Mouse (Mus musculus): ENCODE data around the gene Trmt44.

Trmt44 gene

DNA sequence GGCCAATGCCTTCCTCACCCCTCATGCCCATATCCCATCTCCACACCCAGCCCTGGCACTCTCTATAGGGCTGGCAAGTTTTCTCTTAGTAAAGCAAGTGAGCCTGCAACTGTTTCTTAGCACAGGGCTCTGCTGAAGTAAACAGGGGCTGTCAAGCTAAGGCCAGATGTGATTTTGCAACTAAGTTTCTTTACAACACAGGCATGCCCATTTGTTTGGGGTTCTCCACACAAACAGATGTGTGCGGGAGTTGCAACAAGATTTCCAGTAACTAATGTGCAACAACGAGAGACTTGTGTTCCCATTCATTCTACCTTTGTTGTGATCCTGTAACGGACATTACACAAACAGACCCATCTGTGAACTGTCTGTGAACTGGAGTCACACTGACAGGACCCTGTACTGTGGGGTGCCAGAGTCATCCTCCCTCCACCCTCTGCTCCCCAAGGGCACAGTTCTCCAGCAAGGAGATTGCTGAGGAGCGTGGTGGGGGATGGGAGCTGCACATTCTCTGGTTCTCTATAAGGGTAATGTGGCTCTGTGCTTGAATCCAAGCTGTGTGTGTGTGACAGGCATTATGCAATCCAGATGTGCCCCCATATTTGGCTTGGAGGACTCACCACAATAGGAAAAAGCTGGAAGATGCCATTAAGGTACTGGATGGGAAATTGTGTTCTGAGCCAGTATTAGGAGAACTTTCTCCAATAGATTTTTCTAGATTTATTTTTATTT is 33.6 kb downstream of the Trmt44 start:
- no peak for DNase-seq (ENCODE audit: low spot score)

DNA sequence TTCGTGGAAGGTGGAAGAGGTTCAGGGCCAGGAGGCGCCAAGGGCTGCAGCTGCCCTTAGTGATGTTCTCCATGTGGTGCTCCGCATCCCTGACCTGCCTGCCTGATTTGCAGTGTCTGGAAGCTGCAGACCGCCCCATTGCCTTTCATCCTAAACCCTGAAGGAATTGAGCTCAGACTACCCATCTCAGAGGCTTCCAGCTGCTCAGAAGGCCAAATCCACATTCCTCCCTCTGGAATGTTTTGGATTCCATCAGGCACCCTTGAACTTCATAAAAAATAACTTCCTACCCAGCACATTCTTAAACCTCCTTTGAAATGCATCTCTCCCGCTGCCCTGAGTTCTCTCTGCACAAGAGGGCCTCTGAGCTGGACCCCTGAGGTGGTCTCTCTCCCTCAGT is 34.3 kb downstream of the Trmt44 start:
- DNase-seq (ENCODE audit: low spot score) = no peak

DNA sequence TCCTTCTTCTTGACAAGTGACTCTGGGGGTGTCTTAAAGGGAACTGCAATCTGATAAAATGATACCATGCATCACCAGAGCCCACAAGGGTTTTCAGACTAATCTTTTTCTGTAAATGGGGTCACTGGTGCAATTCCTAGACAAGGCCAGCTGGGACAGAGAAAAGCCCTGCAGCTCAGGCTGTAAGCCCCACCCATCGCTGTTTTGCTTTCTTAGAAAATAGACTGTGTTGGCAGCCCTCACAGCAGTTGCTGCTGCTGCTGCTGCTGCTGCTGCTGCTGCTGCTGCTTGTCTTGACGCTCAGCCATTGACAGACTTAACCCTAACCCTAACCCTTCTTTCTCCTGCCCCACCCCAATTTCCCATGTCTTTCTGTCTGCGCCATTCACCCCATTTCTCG is 35.3 kb downstream of the Trmt44 start:
- no peak for DNase-seq (ENCODE audit: low spot score)

DNA sequence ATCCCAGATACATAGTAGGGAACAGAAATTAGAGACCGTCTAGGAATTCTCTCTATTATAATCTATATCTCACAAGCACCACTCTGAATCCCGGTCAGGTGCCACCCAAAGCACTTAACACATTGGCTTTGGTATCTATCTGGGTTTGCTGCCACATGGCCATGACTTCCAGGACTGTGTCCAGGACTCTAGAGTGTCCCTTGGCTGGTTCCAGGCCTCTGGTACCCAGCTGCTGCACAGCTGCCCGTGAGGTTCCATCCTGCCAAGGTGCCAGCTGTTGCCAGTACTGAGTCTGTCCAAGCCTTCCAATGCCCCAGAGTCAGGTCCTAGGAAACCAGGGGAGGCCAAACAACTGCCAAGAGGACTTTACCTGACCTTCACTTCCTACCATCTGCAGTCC is 36.8 kb downstream of the Trmt44 start:
- no peak for DNase-seq (ENCODE audit: low spot score)

DNA sequence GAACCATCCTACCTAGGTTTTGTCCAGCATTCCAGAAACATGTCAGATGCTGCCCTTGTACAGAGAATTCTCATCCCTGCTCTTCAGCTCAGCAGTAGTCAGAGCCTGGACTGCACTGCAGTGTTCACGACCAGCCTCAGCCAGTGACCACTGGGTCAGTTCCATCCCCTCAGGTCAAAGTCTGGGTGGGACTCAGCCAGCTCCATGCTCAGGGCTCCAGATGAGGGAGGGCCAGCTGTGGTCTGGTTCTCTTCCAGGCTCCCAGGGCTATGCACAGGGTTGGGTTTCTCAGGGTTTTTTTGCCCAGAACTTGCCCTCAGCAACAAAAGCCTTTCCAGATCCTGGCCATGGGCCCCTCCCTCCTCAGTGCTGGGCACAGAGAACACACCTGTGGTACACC is 37.4 kb downstream of the Trmt44 start:
- no peak for DNase-seq (ENCODE audit: low spot score)

DNA sequence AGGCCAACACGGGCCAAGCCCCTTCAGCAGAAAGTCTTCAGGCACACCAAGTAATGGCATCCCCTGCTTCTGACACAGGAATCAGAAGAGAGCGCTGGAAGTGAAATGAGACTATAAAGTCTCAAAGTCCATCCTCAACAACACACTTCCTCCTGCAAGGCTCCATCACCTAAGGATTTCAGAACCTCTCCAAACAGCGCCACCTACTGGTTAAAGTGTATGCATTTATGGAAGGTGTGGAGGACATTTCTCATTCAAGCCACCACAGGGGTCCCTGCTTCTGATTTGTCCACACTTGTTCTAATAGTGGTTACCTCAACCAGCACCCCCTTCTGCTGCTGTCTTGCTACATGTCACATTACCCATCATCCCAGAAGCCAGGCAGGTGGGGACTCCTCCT is 38.6 kb downstream of the Trmt44 start:
- DNase-seq (ENCODE audit: low spot score) = no peak

DNA sequence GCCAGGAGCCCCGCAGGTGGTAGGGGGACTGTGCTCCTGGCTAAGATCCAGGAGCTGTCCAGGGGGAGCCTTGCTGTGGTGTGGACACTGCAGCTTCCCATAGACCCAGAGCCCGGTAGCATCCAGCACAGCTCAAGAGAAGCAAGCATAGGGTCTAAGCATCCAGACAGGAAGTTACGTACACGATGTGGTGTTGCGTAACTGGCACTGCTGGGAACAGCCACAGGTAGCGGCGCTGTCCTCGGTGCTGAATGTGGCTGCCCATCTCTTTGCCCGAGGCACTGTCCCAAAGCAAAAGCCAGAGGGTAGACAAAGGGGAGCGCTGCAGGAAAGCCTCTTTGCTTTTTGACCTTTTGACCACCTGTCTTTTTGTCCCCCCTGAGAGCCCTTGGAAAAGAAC is 43.3 kb downstream of the Trmt44 start:
- no peak for DNase-seq (ENCODE audit: low spot score)

DNA sequence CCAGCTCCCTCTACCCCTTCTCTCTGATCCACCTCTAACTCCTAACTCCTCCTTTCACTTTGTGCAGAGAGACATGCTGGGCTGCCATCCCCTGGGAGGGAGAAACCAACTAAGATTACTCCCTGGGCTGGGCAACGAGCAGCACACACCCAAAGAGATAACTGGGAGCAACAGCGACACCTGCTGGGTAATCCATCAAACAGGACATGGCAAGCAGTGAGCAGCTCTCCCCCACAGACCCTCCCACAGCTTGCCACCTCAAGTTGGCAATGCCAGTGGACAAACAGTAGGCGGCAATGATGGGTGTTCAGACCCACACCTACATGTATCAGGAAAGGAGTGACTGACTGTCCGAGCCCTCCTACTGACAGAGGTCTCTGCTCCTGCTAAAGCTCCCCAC is 44.4 kb downstream of the Trmt44 start:
- no peak for DNase-seq (ENCODE audit: low spot score)

DNA sequence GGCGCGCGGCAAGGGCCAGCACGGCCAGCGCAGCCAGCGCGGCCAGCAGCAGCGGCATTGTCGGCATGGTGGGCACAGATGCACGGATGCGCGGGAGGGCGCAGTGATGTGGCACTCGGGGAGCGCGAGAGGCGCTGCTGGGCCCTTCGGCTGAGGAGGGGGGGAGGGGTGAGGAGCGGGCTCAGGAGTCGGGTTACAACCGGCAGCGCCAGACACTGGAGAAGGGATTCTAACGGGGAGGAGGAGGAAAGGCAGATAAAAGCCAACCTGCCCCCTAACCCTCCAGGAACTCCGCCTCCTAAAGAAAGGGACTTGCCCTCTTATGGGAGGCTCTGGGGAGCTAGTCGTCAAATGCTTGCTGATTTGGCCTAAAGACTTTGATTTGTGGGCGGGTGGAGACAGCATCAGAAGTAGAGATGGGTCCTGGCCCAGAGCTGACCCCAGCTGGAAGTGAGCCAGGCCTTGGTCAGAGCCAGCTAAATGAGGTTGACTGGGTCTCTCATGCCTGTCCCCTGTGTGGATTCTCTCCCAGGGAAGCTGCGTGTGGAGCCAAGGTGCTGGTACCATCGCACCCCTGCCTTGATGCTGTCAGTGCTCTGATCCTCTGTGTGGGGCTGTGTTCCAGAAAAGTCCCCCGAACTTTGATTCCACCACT is 49.3 kb downstream of the Trmt44 start, which contains the start of gene Cpz:
Cpz (minus strand) TSS at position 230 of the 655 bp plus-strand sequence.
- no peak for DNase-seq (ENCODE audit: low spot score)

DNA sequence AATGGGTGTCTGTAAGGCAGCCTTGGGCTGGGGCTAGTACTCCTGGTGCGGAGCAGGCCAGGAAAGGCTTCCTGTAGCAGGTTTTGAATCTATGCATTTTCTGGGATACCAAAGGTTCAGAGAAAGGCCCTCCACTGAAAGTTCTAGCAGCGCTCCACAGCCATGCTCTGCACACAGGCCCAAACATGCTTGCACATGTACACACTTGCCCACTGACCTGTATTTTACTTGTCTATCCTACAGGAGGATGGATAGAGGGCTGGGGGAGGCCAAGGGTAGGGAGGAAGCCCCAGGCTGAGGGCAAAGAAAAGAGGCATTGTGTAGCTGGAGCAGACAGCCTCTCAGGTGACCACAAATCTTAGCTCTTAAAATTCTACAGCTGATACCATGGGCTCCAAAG is 50.5 kb downstream of the Trmt44 start:
- no peak for DNase-seq (ENCODE audit: low spot score)

DNA sequence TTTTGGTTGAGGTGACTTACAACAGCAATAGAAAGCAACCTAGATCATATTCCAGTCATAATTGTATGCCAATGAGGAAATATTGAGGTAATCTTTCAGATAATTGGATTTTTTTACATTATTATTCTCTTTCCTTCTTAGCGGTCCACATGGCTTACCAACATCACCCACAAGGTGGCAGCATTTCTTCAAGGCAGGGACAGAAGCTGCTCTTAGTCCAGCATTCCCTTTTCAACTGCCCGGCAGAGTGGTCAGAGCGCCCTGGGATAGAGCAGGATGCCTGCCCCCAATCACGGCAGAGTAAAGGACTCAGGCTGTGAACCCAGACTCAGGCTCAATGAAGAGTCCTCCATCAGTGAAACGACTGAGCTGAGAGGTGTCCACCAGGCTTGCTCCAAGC is 51.1 kb downstream of the Trmt44 start:
- no peak for DNase-seq (ENCODE audit: low spot score)

DNA sequence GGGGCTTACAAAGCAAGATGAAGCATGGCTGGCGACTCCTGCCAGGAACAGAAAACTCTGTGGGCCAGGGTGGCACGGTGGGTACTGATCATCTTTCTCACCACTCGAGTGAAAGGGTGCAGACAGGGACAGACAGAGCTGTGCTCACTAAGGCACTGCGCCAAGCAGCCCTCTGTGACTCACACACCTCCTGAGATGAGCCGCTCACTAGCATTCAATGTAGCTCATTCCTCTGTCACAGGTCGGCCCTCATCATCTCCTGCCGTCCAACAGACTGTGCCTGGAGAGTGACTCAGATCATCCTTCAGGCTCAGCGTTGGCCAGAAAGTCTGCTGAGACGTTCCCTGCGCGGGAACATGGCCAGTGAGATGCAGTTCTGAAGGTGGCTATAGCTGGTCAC is 58.1 kb downstream of the Trmt44 start:
- no peak for DNase-seq (ENCODE audit: low spot score)

DNA sequence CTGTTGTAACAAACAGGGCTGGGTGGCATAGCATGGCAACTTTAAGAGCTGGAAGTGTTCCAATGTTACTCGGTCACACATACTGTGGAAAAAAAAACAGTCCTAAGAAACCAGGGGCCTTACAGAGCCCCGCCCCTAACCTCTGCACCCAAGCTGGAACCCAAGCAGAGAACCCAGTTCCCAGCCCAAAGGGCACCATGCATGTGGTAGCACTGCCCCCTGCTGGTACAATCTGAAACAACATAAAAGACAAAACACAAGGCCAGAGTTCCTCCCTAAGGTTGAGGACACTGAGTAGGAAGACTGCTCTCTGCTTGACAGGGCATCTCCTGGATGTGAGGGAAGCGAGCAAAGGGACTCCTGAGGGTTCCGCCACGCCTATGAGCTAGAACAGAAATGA is 64.3 kb downstream of the Trmt44 start:
- no peak for DNase-seq (ENCODE audit: low spot score)

All from spleen, adult 12 weeks (tissue).